Mouse (Mus musculus) kidney, postnatal 0 days (tissue): ENCODE data around the gene Mpzl1. TPM values are rescaled to one million over a fixed set of nuclear protein-coding genes. Genes with fewer than 3 reads are reported as not detected.

Source experiments
- ATAC-seq: fragments of 200-750 bp; cut with Nextera tagmentation; replicated peaks from 2 replicates; pipeline ENCODE4 v1.8.0; 2017; ENCODE audit warnings: low read depth, moderate number of reproducible peaks, moderate TSS enrichment, moderate library complexity; ENCODE audit not compliant: low FRiP score
- DNase-seq: peaks from one replicate; pipeline ENCODE4 v3.0.0-alpha.2; 2016; ENCODE audit warnings: low spot score
- H3K27ac ChIP-seq: fragments of 300-500 bp; sonication (generic); 2 replicates; pipeline ENCODE4 v1.5.1; 2014; ENCODE audit warnings: mild to moderate bottlenecking
- H3K27me3 ChIP-seq: fragments of 300-500 bp; sonication (generic); 2 replicates; pipeline ENCODE4 v1.6.1; 2014; ENCODE audit warnings: low read length, mixed read lengths; ENCODE audit not compliant: insufficient read depth
- H3K36me3 ChIP-seq: fragments of 300-500 bp; sonication (generic); 2 replicates; pipeline ENCODE4 v1.6.1; 2014; ENCODE audit warnings: low read length, mixed read lengths; ENCODE audit not compliant: insufficient read depth
- H3K4me1 ChIP-seq: fragments of 300-500 bp; sonication (generic); replicated peaks from 2 replicates; pipeline ENCODE4 v1.6.1; 2014; ENCODE audit warnings: antibody characterized with exemption, low read length, mixed read lengths; ENCODE audit not compliant: insufficient read depth
- H3K4me2 ChIP-seq: fragments of 300-500 bp; sonication (generic); 2 replicates; pipeline ENCODE4 v1.6.1; 2014; ENCODE audit warnings: mild to moderate bottlenecking, low read length, moderate library complexity, mixed read lengths
- H3K4me3 ChIP-seq: fragments of 300-500 bp; sonication (generic); replicated peaks from 2 replicates; pipeline ENCODE4 v1.5.1; 2014; ENCODE audit warnings: low read depth, low read length
- H3K9ac ChIP-seq: fragments of 300-500 bp; sonication (generic); 2 replicates; pipeline ENCODE4 v1.6.1; 2014; ENCODE audit warnings: low read depth, low read length
- H3K9me3 ChIP-seq: fragments of 300-500 bp; sonication (generic); replicated peaks from 2 replicates; pipeline ENCODE4 v1.6.1; 2016; ENCODE audit warnings: low read length, inconsistent platforms, mixed read lengths
- CTCF ChIP-seq: IDR thresholded peaks from 2 replicates; pipeline ENCODE4 v1.5.1; 2016; ENCODE audit warnings: antibody characterized with exemption, low read depth, mild to moderate bottlenecking, moderate library complexity
- WGBS: fragments of 180-500 bp; shearing (Covaris S2); extraction: QIAGEN DNeasy Blood & Tissue Kit; methylation state at CpG from one replicate; pipeline ENCODE4 v1.1.7; 2014; 5-methylcytosine and 5-hydroxymethylcytosine counted together
- polyA plus RNA-seq: library from polyadenylated mRNA; unstranded; fragments of >200 nt; fragmentation: Nextera tagmentation; extraction: Ambion mirVana; gene quantifications from 2 replicates; pipeline ENCODE4 v1.2.1, GENCODE M21; 2015

Mpzl1 gene
- polyA plus RNA-seq, 1 experiment from 2014 or later, result 186 TPM

GRCm38 (mm10) chr1:165678861-165679617 is 44.7 kb upstream of the Mpzl1 start:
- TF ChIP-seq CTCF, result peak; percentile 48; the same call in 1 of the 2 replicates
- H3K36me3 ChIP-seq, result no peaks in the 10 kb centered on the region
- 82% methylated on average over 15 of the region's 15 CpGs for WGBS
- no peak overlapping the region for H3K27ac ChIP-seq
- ATAC-seq, result no peak
- H3K9me3 ChIP-seq, result no peaks in the 10 kb centered on the region
- no peak overlapping the region for H3K4me3 ChIP-seq
- DNase-seq, result no peak
- no peak overlapping the region for H3K4me2 ChIP-seq
- H3K27me3 ChIP-seq, result no peaks in the 10 kb centered on the region
- no peak overlapping the region for H3K9ac ChIP-seq
- H3K4me1 ChIP-seq, result peaks cover 18% of the 10 kb centered on the region

- ATAC-seq (no peak), DNase-seq (no peak)
- H3K27me3 ChIP-seq, result no peaks in the 10 kb centered on the region
- H3K4me2 ChIP-seq, result no peak overlapping the region
- 81% methylated on average over 4 of the region's 4 CpGs for WGBS
- H3K9me3 ChIP-seq, result no peaks in the 10 kb centered on the region
- H3K9ac ChIP-seq, result no peak overlapping the region
- no peaks in the 10 kb centered on the region for H3K36me3 ChIP-seq
- no peak for TF ChIP-seq CTCF
- no peak overlapping the region for H3K27ac ChIP-seq
- peaks cover 17% of the 10 kb centered on the region for H3K4me1 ChIP-seq
- no peak overlapping the region for H3K4me3 ChIP-seq
These were observed 43.2 kb upstream of the Mpzl1 start for GRCm38 (mm10) chr1:165677558-165677957.

GRCm38 (mm10) chr1:165676993-165677392 is 42.7 kb upstream of the Mpzl1 start:
- H3K9ac ChIP-seq, result no peak overlapping the region
- ATAC-seq, result no peak

GRCm38 (mm10) chr1:165675167-165675566 is 40.8 kb upstream of the Mpzl1 start:
- no peak overlapping the region for H3K4me3 ChIP-seq

More at GRCm38 (mm10) chr1:165676993-165677392, 42.7 kb upstream of the Mpzl1 start:
- Histone ChIP-seq H3K9me3 (no peaks in the 10 kb centered on the region), H3K4me2 (no peak overlapping the region), H3K36me3 (no peaks in the 10 kb centered on the region), H3K27ac (no peak overlapping the region), H3K4me3 (no peak overlapping the region), H3K27me3 (no peaks in the 10 kb centered on the region), H3K4me1 (peaks cover 11% of the 10 kb centered on the region)
- TF ChIP-seq CTCF, result no peak
- WGBS, result 75% methylated on average over 3 of the region's 3 CpGs
- DNase-seq, result no peak

GRCm38 (mm10) chr1:165672355-165672754 is 38.0 kb upstream of the Mpzl1 start:
- Histone ChIP-seq H3K27me3 (no peaks in the 10 kb centered on the region), H3K9ac (no peak overlapping the region), H3K36me3 (no peaks in the 10 kb centered on the region), H3K4me3 (no peak overlapping the region), H3K27ac (no peak overlapping the region), H3K9me3 (no peaks in the 10 kb centered on the region), H3K4me1 (peaks cover 11% of the 10 kb centered on the region), H3K4me2 (no peak overlapping the region)
- ATAC-seq (no peak), DNase-seq (no peak)
- TF ChIP-seq CTCF, result peak; percentile 27; the same call in 1 of the 2 replicates
- 81% methylated on average over 9 of the region's 9 CpGs for WGBS

More at GRCm38 (mm10) chr1:165675167-165675566, 40.8 kb upstream of the Mpzl1 start:
- Histone ChIP-seq H3K4me1 (peaks cover 3% of the 10 kb centered on the region; the same call in 1 of the 2 replicates), H3K36me3 (no peaks in the 10 kb centered on the region), H3K9ac (no peak overlapping the region), H3K4me2 (no peak overlapping the region), H3K27ac (no peak overlapping the region), H3K27me3 (no peaks in the 10 kb centered on the region), H3K9me3 (no peaks in the 10 kb centered on the region)
- ATAC-seq (no peak), DNase-seq (no peak)
- TF ChIP-seq CTCF, result no peak
- WGBS, result 93% methylated on average over 9 of the region's 9 CpGs

- no peak overlapping the region for H3K27ac ChIP-seq
- no peak overlapping the region for H3K4me2 ChIP-seq
- H3K4me3 ChIP-seq, result no peak overlapping the region
- no peak for TF ChIP-seq CTCF
- DNase-seq (no peak), ATAC-seq (no peak)
- no peaks in the 10 kb centered on the region for H3K27me3 ChIP-seq
- H3K9me3 ChIP-seq, result no peaks in the 10 kb centered on the region
- H3K36me3 ChIP-seq, result no peaks in the 10 kb centered on the region
- no peak overlapping the region for H3K9ac ChIP-seq
- peaks cover 11% of the 10 kb centered on the region for H3K4me1 ChIP-seq
- WGBS, result 45% methylated on average over 6 of the region's 6 CpGs
These were observed 35.7 kb upstream of the Mpzl1 start for GRCm38 (mm10) chr1:165670056-165670455.
